Mouse (Mus musculus) left cerebral cortex, postnatal 25 days (tissue): ENCODE data around the gene Cd40. TPM values are rescaled to one million over a fixed set of nuclear protein-coding genes. Genes with fewer than 3 reads are reported as not detected.
A peak's percentile ranks its signal among the peaks of the same experiment; 100 is the strongest.

ENCODE experiments used
- DNase-seq, 2 experiments: peaks; one replicate each; pipeline ENCODE4 v3.0.0; 2022; ENCODE audit warnings: low spot score in 2 of 2, mixed read lengths in 1 of 2
- intact Hi-C: fragments of 180-260 bp; cut with DNase I; formaldehyde crosslinking; loops from one replicate; pipeline ENCODE4 v1.15.1; 2025
- total RNA-seq, 2 experiments: library from RNA; stranded (reverse); gene quantifications; 2 replicates each; pipeline ENCODE4 v1.2.3; 2021

Cd40 gene
- total RNA-seq, 2 experiments from 2014 or later = 0.60 to 1.5 TPM

- DNase-seq = no peak
- intact Hi-C loops = no loop called here
These were observed 3.9 kb upstream of the Cd40 start for GRCm38 (mm10) chr2:165051566-165051965.

- DNase-seq = no peak
- intact Hi-C loops = no loop called here
These were observed 478 bp downstream of the Cd40 start for GRCm38 (mm10) chr2:165055905-165056304.

DNA sequence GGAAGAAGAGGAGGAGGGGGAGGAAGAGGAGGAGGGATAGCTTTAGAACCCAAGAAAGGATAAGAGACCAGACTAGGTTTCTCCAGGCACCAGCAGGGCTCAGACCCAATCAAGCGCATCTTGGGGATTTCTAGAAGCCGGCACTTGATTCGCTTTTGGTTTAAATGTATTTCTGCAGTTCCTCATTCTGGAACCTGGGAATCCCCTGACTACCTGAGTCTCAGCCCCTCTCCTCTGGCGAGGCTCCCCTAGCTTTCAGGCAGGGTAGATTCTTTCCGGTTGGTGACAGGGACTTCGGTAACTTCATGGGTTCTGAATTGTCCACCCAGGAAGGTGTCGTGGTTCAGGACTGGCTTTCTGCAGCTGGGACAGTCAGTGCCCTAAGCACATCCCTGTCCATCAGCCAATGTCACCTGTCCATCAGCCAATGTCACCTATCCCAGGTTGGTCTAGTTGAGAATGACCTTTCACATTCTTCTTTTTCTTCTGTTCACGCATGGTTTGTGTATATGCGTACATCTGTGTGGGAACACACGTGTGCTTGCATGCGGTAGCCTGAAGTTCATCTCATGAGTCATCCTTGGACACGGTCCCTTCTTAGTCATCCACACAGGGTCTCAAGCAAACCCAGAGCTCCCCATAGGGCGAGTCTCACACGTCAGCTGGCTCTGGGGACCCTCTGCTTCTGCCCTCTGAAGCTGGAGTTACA lies 1.1 kb downstream of the Cd40 start:
- no peak for DNase-seq
- intact Hi-C loops = no loop called here

DNA sequence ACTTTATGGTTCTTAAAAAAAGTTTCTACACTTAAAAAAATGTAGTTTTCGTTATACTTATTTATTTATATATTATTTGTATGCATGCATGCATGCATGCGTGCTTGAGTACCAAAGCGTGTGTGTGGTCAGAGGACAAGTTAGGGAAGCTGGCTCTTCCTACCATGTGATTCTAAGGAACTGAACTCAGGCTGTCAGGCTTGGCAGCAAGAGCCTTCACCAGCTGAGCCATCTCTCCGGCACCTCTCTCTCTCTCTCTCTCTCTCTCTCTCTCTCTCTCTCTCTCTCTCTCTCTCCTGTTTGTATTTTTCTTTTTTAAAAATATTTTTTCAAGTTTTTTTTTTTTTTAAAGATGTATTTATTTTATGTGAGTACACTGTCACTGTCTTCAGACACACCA lies 4.5 kb downstream of the Cd40 start:
- intact Hi-C loops = no loop called here
- DNase-seq = no peak

- DNase-seq = no peak
- intact Hi-C loops = no loop called here
These were observed 6.4 kb downstream of the Cd40 start for GRCm38 (mm10) chr2:165061638-165062433.

DNA sequence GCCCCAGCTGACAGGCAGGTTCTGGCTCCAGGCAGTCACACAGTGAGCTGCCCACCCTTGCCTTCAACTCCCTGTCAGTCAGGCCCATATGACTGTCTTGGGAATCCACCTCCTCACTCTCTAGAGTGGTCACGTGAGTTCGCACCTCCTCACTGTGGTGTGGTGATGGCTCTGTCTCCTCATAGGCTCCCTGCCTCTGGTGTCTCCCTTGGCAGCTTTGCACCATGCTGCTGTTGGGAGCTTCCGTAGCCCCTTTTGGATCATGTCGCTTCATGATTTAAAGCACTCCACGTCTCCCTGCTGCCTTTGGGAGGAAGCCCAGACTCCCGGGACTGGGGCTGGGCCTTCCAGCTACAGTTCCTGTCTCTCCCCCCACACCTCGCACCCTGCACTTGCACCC lies 9.1 kb downstream of the Cd40 start:
- intact Hi-C loops = no loop called here
- peak; percentile 58 to 94 for DNase-seq

GRCm38 (mm10) chr2:165068806-165069205 lies 13.4 kb downstream of the Cd40 start:
- intact Hi-C loops = no loop called here
- peak in 1 of 2 experiments; percentile 57 for DNase-seq

GRCm38 (mm10) chr2:165070096-165070816 lies 14.8 kb downstream of the Cd40 start:
- DNase-seq = peak; percentile 63 to 80
- intact Hi-C loops = loop anchor here (5.0 kb wide), 1 partner anchor 417 kb away; no protein-coding TSS in a partner anchor

- DNase-seq = peak in 1 of 2 experiments; percentile 60
- intact Hi-C loops = loop anchor here (5.0 kb wide), 1 partner anchor 414 kb away; no protein-coding TSS in a partner anchor
These were observed 18.0 kb downstream of the Cd40 start for GRCm38 (mm10) chr2:165073381-165073781.

GRCm38 (mm10) chr2:165074081-165074884 lies 18.9 kb downstream of the Cd40 start:
- DNase-seq = peak in 1 of 2 experiments; percentile 75
- intact Hi-C loops = loop anchor here (2.0 to 5.0 kb wide), 4 partner anchors 113 to 413 kb away; partner anchors contain the start of genes Cdh22 and Slc12a5

GRCm38 (mm10) chr2:165074937-165075336 lies 19.5 kb downstream of the Cd40 start:
- peak; percentile 87 to 93 for DNase-seq
- intact Hi-C loops = loop anchor here (1.0 to 5.0 kb wide), 5 partner anchors 114 to 412 kb away; partner anchors contain the start of genes Cdh22 and Slc12a5

DNA sequence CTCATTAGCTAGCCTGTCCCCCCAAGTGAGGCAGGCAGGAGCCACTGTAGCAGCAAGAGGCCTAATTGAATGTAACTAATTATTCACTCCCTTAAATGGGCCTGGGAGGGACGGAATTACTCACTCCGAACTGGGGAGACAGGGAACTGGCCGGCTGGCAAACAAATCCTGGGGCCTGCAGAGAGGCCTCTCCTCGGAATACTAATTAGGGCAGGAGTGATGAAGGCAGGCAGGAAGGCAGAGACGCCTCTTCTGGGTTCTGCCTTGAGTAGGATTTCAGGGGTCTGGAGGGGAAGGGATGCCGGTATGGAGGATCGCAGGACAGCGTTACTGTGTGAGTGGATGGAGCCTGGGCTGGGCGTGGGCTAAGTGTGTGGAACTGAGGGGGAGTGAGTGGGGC lies 21.6 kb downstream of the Cd40 start:
- intact Hi-C loops = no loop called here
- DNase-seq = peak in 1 of 2 experiments; percentile 27

DNA sequence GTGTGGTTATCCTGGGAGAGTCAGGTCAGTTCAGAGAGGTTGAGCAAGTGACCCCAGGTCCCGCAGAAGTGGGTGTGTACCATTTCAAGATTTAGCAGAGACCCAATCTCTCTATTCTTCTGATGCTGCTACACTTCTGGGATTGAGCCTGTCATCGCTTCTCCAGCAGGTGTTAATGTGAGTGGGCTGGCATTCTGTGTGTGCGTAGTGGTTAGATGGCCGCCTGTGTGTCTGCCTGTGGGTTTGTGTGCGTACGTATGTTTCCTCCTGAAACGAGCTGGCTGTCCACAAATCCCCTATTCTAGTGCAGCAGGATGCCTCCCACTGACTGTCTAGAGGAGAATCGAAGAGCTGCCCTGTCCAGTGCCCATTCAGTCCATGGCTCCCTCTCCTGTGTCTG lies 22.6 kb downstream of the Cd40 start:
- DNase-seq = peak in 1 of 2 experiments; percentile 51
- intact Hi-C loops = loop anchor here (2.0 kb wide), 1 partner anchor 35 kb away; no protein-coding TSS in a partner anchor

GRCm38 (mm10) chr2:165078605-165079004 lies 23.2 kb downstream of the Cd40 start:
- no peak for DNase-seq
- intact Hi-C loops = loop anchor here (2.0 kb wide), 1 partner anchor 34 kb away; no protein-coding TSS in a partner anchor

DNA sequence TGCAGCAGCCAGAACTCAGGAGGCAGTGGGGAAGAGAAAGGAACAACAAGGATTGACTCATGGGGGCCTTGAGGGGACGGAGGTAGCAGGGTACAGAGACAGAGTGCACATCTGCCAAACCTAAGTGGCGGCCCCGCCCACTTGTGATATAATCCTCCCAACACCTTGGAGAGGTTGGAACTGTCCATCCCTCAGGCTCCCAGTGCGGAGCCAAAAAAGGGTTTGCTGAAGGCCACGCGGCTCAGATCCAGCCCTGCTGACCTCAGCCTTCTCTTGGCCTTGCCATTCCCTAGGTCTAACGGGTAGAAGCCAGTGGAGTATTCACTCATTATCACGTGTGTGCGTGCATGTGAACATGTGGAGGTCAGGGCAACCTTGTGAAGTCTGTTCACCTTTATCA lies 25.2 kb downstream of the Cd40 start:
- no peak for DNase-seq
- intact Hi-C loops = no loop called here

DNA sequence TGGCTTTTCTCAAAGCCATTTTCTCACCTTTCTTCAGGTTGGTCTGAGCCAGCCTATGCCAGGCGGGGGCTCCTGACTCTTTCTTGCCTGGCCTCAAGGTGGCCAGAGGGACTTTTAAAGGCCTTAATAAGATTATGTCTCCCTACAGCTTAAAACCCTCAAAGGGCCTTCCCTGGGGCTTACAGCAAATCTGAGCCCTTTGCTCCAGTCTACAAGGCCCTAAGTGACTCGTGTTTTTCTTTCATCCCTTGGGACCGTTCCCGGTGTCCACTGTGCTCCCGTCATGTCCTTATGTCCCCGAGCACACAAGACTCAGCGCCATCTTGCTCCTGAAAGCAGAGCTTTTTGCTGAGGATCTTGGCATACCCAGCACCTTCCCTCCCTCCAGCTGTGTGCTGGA lies 25.8 kb downstream of the Cd40 start:
- intact Hi-C loops = no loop called here
- DNase-seq = no peak

DNA sequence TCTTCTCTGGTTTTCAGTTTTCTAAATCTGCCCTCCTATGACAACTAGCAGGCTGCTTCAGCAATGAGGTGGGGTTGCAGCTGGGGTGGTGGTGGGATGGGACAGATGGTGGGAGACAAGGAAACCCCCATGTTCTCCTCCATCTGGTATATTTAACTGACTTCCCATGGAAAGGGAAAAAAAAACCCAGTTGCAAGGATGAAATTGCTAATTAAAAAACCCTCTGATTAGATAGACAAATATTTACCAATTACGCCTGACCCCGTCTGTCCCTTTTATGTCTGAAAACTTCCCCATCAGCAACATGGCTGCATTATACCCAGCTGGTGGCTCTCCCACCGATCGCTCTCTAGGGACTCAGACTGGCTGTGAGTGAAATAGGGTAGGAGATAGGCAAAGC lies 31.2 kb downstream of the Cd40 start:
- no peak for DNase-seq
- intact Hi-C loops = no loop called here

DNA sequence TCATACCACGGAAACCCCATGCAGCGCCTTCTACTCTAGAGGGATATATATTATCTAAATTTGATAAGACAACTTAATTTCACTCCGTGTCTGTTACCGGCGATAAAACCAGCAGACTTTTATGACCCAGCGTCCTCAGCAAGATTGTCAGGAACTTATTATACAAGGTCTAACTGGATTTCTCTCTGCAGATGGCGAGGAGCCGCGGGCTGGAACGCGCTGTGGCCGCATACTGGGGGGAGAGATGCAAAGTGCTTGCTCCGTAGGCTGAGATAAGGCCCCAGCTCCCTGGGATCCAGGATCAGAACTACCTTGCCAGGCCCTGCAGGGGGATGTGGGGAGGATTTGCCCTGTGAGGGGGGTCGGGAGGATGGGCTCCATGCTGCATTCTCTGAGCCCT lies 34.0 kb downstream of the Cd40 start:
- intact Hi-C loops = no loop called here
- DNase-seq = no peak

GRCm38 (mm10) chr2:165090650-165091049 lies 35.2 kb downstream of the Cd40 start, which contains the start of gene 1700025C18Rik:
TSS of gene 1700025C18Rik (minus strand) at chr2:165090750.
- intact Hi-C loops = no loop called here
- no peak for DNase-seq
